Mouse (Mus musculus) kidney, embryonic 14.5 days (tissue): ENCODE data around the gene Pitx3. TPM values are rescaled to one million over a fixed set of nuclear protein-coding genes. Genes with fewer than 3 reads are reported as not detected.
"Not testable (repeated sequence)": the region's sequence is repeated elsewhere in the genome, so short reads cannot be mapped to it uniquely, and the experiment has no call there.

Source experiments
- ATAC-seq: fragments of 200-750 bp; cut with Nextera tagmentation; 2 replicates; pipeline ENCODE4 v1.8.0; 2017; ENCODE audit warnings: moderate number of reproducible peaks, mild to moderate bottlenecking, moderate TSS enrichment, moderate library complexity; ENCODE audit not compliant: low FRiP score, low TSS enrichment
- H3K27ac ChIP-seq: fragments of 300-500 bp; sonication (generic); 2 replicates; pipeline ENCODE4 v1.5.1; 2014; ENCODE audit warnings: low read depth, mild to moderate bottlenecking, low read length, moderate library complexity, mixed read lengths
- H3K27me3 ChIP-seq: fragments of 300-500 bp; sonication (generic); 2 replicates; pipeline ENCODE4 v1.6.1; 2014; ENCODE audit warnings: mild to moderate bottlenecking, low read length; ENCODE audit not compliant: control insufficient read depth, insufficient read depth
- H3K36me3 ChIP-seq: fragments of 300-500 bp; sonication (generic); 2 replicates; pipeline ENCODE4 v1.6.1; 2014; ENCODE audit warnings: low read length, mixed read lengths; ENCODE audit not compliant: control insufficient read depth, insufficient read depth
- H3K4me1 ChIP-seq: fragments of 300-500 bp; sonication (generic); 2 replicates; pipeline ENCODE4 v1.6.1; 2014; ENCODE audit warnings: low read length, mixed read lengths; ENCODE audit not compliant: control insufficient read depth, insufficient read depth
- H3K4me2 ChIP-seq: fragments of 300-500 bp; sonication (generic); replicated peaks from 2 replicates; pipeline ENCODE4 v1.6.1; 2014; ENCODE audit warnings: low read depth, mild to moderate bottlenecking, low read length
- H3K4me3 ChIP-seq: fragments of 300-500 bp; sonication (generic); 2 replicates; pipeline ENCODE4 v1.5.1; 2014; ENCODE audit warnings: mild to moderate bottlenecking, low read length
- H3K9ac ChIP-seq: fragments of 300-500 bp; sonication (generic); 2 replicates; pipeline ENCODE4 v1.6.1; 2014; ENCODE audit warnings: low read depth, mild to moderate bottlenecking, low read length, moderate library complexity
- H3K9me3 ChIP-seq: fragments of 300-500 bp; sonication (generic); 2 replicates; pipeline ENCODE4 v1.6.1; 2016; ENCODE audit warnings: low read length; ENCODE audit not compliant: control insufficient read depth
- WGBS: fragments of 180-500 bp; shearing (Covaris S2); extraction: QIAGEN DNeasy Blood & Tissue Kit; methylation state at CpG from one replicate; pipeline ENCODE4 v1.1.7; 2014; 5-methylcytosine and 5-hydroxymethylcytosine counted together
- polyA plus RNA-seq: library from polyadenylated mRNA; unstranded; fragments of >200 nt; fragmentation: Nextera tagmentation; extraction: Ambion mirVana; gene quantifications from 2 replicates; pipeline ENCODE4 v1.2.1, GENCODE M21; 2014

Gene Pitx3
- polyA plus RNA-seq, 1 experiment from 2014 or later, result not detected

GRCm38 (mm10) chr19:46169396-46169795, 21.3 kb upstream of the Pitx3 start:
- ATAC-seq, result no peak

DNA sequence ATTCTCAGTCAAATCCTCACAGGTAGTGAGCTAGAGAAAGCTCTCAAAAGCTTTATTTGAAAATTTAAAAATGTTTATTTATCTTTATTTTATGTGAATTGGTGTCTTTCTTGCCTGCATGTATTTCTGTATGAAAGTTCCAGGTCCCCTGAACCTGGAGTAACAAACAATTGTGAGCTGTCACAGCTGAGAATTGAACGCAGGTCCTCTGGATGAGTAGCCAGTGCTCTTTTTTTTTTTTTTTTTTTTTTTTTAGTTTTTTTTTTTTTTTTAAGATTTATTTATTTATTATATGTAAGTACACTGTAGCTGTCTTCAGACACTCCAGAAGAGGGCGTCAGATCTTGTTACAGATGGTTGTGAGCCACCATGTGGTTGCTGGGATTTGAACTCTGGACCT, 19.0 kb upstream of the Pitx3 start:
- H3K36me3 ChIP-seq, result peaks cover 34% of the 10 kb centered on the region

More at GRCm38 (mm10) chr19:46169396-46169795, 21.3 kb upstream of the Pitx3 start:
- H3K27ac ChIP-seq, result no peak overlapping the region
- no peaks in the 10 kb centered on the region for H3K27me3 ChIP-seq
- H3K4me1 ChIP-seq, result no peaks in the 10 kb centered on the region
- no peaks in the 10 kb centered on the region for H3K9me3 ChIP-seq
- no peak overlapping the region for H3K4me3 ChIP-seq
- WGBS, result 89% methylated on average over 3 of the region's 3 CpGs
- peaks cover 32% of the 10 kb centered on the region for H3K36me3 ChIP-seq
- H3K9ac ChIP-seq, result no peak overlapping the region
- H3K4me2 ChIP-seq, result no peak overlapping the region

GRCm38 (mm10) chr19:46165950-46166349, 17.8 kb upstream of the Pitx3 start:
- Histone ChIP-seq H3K4me2 (no peak overlapping the region), H3K27ac (no peak overlapping the region), H3K4me1 (no peaks in the 10 kb centered on the region), H3K9me3 (no peaks in the 10 kb centered on the region), H3K9ac (no peak overlapping the region), H3K36me3 (peaks cover 25% of the 10 kb centered on the region; the same call in 1 of the 2 replicates), H3K4me3 (no peak overlapping the region), H3K27me3 (no peaks in the 10 kb centered on the region)
- ATAC-seq, result no peak
- WGBS, result 90% methylated on average over 3 of the region's 3 CpGs

More for the DNA sequence above, 19.0 kb upstream of the Pitx3 start:
- H3K27ac ChIP-seq, H3K9ac ChIP-seq, H3K27me3 ChIP-seq, H3K4me3 ChIP-seq, H3K4me2 ChIP-seq, H3K9me3 ChIP-seq, ATAC-seq, H3K4me1 ChIP-seq: not testable (repeated sequence)
- 88% methylated on average over 1 of the region's 2 CpGs for WGBS

- Histone ChIP-seq H3K27ac (0 out of 2 replicates have a peak within 1 kb of the TSS, but pooled peaks have one; percentile 7), H3K9ac (peak within 1 kb of the TSS; percentile 77), H3K9me3 (no peaks in the 10 kb centered on the region), H3K4me1 (peaks cover 23% of the 10 kb centered on the region), H3K27me3 (peaks cover 33% of the 10 kb centered on the region), H3K36me3 (no peaks in the 10 kb centered on the region), H3K4me3 (peak within 1 kb of the TSS; percentile 96), H3K4me2 (peak within 1 kb of the TSS; percentile 84)
- ATAC-seq, result peak; percentile 96
- under 1% methylated on average over 37 of the region's 37 CpGs for WGBS
Measured at GRCm38 (mm10) chr19:46152127-46152803, 4.1 kb upstream of the Pitx3 start, which contains the start of gene Gbf1. Gene Gbf1 (plus strand): TSS chr19:46152509.

DNA sequence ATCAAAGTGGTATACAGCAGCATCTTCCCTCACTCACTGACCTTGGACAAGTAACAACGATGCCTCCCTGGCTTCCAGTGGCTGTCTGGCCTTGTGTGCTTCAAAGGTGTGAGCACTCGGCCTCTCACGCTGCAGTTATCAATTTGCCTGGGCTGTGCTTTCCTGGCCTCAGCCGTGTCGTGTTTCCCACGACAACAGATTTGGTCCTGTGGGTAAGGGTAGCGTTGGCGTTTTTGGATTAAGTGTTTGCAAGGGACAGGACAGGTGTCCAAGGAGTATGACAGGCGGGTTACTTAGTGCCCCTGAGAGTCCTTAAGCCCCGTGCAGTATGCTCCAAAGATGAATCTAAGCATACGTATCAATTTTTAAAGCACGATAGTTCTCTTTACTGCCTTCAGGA, 965 bp upstream of the Pitx3 start:
- no peak for ATAC-seq
- H3K27ac ChIP-seq, result no peak overlapping the region
- peak overlapping the region; percentile 56 for H3K4me3 ChIP-seq
- peaks cover 19% of the 10 kb centered on the region for H3K4me1 ChIP-seq
- 26% methylated on average over 12 of the region's 12 CpGs for WGBS
- no peaks in the 10 kb centered on the region for H3K9me3 ChIP-seq
- H3K4me2 ChIP-seq, result peak overlapping the region; percentile 98
- H3K27me3 ChIP-seq, result peaks cover 62% of the 10 kb centered on the region
- no peak overlapping the region for H3K9ac ChIP-seq
- no peaks in the 10 kb centered on the region for H3K36me3 ChIP-seq

GRCm38 (mm10) chr19:46148372-46148760, 240 bp upstream of the Pitx3 start:
- H3K4me1 ChIP-seq, result peaks cover 11% of the 10 kb centered on the region
- peak; percentile 82 for ATAC-seq
- peaks cover 62% of the 10 kb centered on the region for H3K27me3 ChIP-seq
- peak overlapping the region; percentile 29; the same call in 1 of the 2 replicates for H3K9ac ChIP-seq
- peak overlapping the region; percentile 56 for H3K4me3 ChIP-seq
- no peak overlapping the region for H3K27ac ChIP-seq
- H3K9me3 ChIP-seq, result no peaks in the 10 kb centered on the region
- under 1% methylated on average over 22 of the region's 27 CpGs for WGBS
- peak overlapping the region; percentile 98 for H3K4me2 ChIP-seq
- H3K36me3 ChIP-seq, result no peaks in the 10 kb centered on the region

DNA sequence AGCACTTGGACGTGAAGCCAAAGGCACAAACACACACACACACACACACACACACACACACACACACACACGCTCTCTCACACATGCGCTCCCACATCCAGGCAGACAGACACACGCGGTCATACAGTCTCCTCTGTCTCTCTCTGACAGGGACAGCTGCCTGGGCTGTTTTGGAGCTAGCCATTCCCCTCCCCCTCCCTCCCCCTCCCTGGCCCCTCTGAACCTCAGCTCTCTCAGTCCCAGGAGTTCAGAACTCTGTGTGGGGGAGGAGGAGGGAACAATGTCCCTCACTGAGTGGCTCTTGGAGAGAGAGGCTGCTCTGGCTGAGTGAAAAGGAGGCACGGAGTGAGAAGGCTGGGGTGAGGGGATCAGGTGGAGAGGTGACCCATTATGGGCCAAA, 7.0 kb downstream of the Pitx3 start:
- 0 out of 2 replicates have a peak overlapping the region, but pooled peaks have one; percentile 37 for H3K9ac ChIP-seq
- WGBS, result 14% methylated on average over 6 of the region's 6 CpGs
- H3K4me2 ChIP-seq, result no peak overlapping the region
- no peaks in the 10 kb centered on the region for H3K9me3 ChIP-seq
- peaks cover 12% of the 10 kb centered on the region; the same call in 1 of the 2 replicates for H3K4me1 ChIP-seq
- no peak overlapping the region for H3K27ac ChIP-seq
- H3K27me3 ChIP-seq, result peaks cover 56% of the 10 kb centered on the region
- H3K36me3 ChIP-seq, result no peaks in the 10 kb centered on the region
- peak; percentile 48; the same call in 1 of the 2 replicates for ATAC-seq
- H3K4me3 ChIP-seq, result no peak overlapping the region

DNA sequence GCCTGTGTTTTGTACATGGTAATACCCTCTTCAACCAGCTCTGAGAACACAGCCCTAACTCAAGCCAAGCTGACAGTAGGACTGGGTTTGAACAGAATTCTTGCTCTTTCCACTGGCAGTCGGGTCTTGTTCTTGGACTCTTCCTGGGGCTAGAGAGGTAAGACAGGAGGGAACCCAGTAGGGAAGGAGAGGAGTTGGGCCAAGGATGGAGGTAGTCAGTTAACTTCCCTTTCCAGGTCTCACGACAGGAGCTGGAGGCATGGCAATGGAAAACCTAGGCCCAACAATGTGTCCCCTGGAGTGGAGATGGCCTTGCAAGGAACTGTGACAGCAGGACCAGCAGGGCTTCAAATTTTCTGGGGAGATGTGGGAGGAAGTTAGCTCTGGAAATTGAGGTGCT, 7.8 kb downstream of the Pitx3 start:
- H3K9me3 ChIP-seq, result no peaks in the 10 kb centered on the region
- no peak overlapping the region for H3K27ac ChIP-seq
- peaks cover 55% of the 10 kb centered on the region for H3K27me3 ChIP-seq
- no peak for ATAC-seq
- 78% methylated on average over 2 of the region's 2 CpGs for WGBS
- H3K4me2 ChIP-seq, result no peak overlapping the region
- peaks cover 20% of the 10 kb centered on the region for H3K4me1 ChIP-seq
- no peaks in the 10 kb centered on the region for H3K36me3 ChIP-seq
- H3K9ac ChIP-seq, result no peak overlapping the region
- no peak overlapping the region for H3K4me3 ChIP-seq
